Mouse (Mus musculus): ENCODE results near the gene Xrn1.

- TF ChIP-seq CTCF (IDR thresholded peaks at IDR 0.05; ENCODE audit: extremely low read depth, insufficient read length, insufficient replicate concordance, low read depth, low read length) = no peak
- TF ChIP-seq POLR2A (IDR thresholded peaks at IDR 0.05; ENCODE audit: low read depth, low read length) = no peak
Observed at GRCm38 (mm10) chr9:95954226-95954584, 355 bp upstream of the Xrn1 start.

Measured in small intestine, adult 2 months (tissue).